In genomic region chr3:101660635-101661034, GRCm38 (mm10) we compare ENCODE assay signal across 16 mouse cellular contexts. TPM values are rescaled to one million over a fixed set of nuclear protein-coding genes. Genes with fewer than 3 reads are reported as not detected.
DNase-seq lines count a peak whose midpoint lies in the region; ATAC-seq and TF ChIP-seq lines count a peak whose summit lies in the region.
"Had no signal": no experiment of that assay in that cellular context is flagged by ENCODE, and none has a peak within 500 bp of the region (broad histone marks: within the 10 kb centered on the region; RNA-seq: fewer than 3 reads in every experiment).

No protein-coding gene starts in this region.

- no peak overlapping the region for H3K4me3 ChIP-seq in kidney, postnatal 0 days (replicated peaks; ENCODE audit: low read depth, low read length)
- no peak overlapping the region for H3K4me3 ChIP-seq in hindbrain, embryonic 11.5 days (ENCODE audit: low read depth, low read length)
- no peak overlapping the region for H3K4me3 ChIP-seq in midbrain, embryonic 11.5 days (ENCODE audit: low read depth, low read length)
- H3K4me3 ChIP-seq: embryonic facial prominence, embryonic 13.5 days; limb, embryonic 13.5 days; stomach, embryonic 15.5 days had no signal

- no peaks in the 10 kb centered on the region for H3K4me1 ChIP-seq in kidney, postnatal 0 days (replicated peaks; ENCODE audit: insufficient read depth, low read length)
- H3K4me1 ChIP-seq in hindbrain, embryonic 11.5 days (replicated peaks; ENCODE audit: control insufficient read depth, insufficient read depth, low read length): 0 out of 2 replicates have a peak, but pooled peaks cover 5% of the 10 kb centered on the region
- peaks cover 17% of the 10 kb centered on the region for H3K4me1 ChIP-seq in midbrain, embryonic 11.5 days (ENCODE audit: control insufficient read depth, insufficient read depth, low read length)
- H3K4me1 ChIP-seq: stomach, embryonic 15.5 days had no signal

- H3K36me3 ChIP-seq in kidney, postnatal 0 days (ENCODE audit: insufficient read depth, low read length): no peaks in the 10 kb centered on the region
- no peaks in the 10 kb centered on the region for H3K36me3 ChIP-seq in hindbrain, embryonic 11.5 days (ENCODE audit: control insufficient read depth, insufficient read depth, low read length)
- no peaks in the 10 kb centered on the region for H3K36me3 ChIP-seq in midbrain, embryonic 11.5 days (ENCODE audit: control insufficient read depth, insufficient read depth, low read length)
- H3K36me3 ChIP-seq: embryonic facial prominence, embryonic 13.5 days; G1E; limb, embryonic 13.5 days; stomach, embryonic 15.5 days had no signal

- H3K27me3 ChIP-seq in kidney, postnatal 0 days (ENCODE audit: insufficient read depth, low read length): no peaks in the 10 kb centered on the region
- H3K27me3 ChIP-seq in hindbrain, embryonic 11.5 days (ENCODE audit: control insufficient read depth, insufficient read depth, low read length): no peaks in the 10 kb centered on the region
- H3K27me3 ChIP-seq in midbrain, embryonic 11.5 days (ENCODE audit: control insufficient read depth, insufficient read depth, low read length): no peaks in the 10 kb centered on the region
- H3K27me3 ChIP-seq: embryonic facial prominence, embryonic 13.5 days; limb, embryonic 13.5 days; stomach, embryonic 15.5 days had no signal

- no peak overlapping the region for H3K9ac ChIP-seq in kidney, postnatal 0 days (ENCODE audit: low read depth, low read length)
- H3K9ac ChIP-seq in hindbrain, embryonic 11.5 days (ENCODE audit: low read depth, low read length): no peak overlapping the region
- no peak overlapping the region for H3K9ac ChIP-seq in midbrain, embryonic 11.5 days (ENCODE audit: low read length)
- H3K9ac ChIP-seq: embryonic facial prominence, embryonic 13.5 days; limb, embryonic 13.5 days; stomach, embryonic 15.5 days had no signal

- WGBS in kidney, postnatal 0 days: 25% methylated on average over 6 of the region's 6 CpGs
- 42% methylated on average over 6 of the region's 6 CpGs for WGBS in hindbrain, embryonic 11.5 days
- WGBS in midbrain, embryonic 11.5 days: 52% methylated on average over 6 of the region's 6 CpGs

- peak overlapping the region; percentile 54 for H3K27ac ChIP-seq in kidney, postnatal 0 days
- peak overlapping the region; percentile 47; the same call in 1 of the 2 replicates for H3K27ac ChIP-seq in hindbrain, embryonic 11.5 days (ENCODE audit: low read depth, low read length)
- no peak overlapping the region for H3K27ac ChIP-seq in midbrain, embryonic 11.5 days (ENCODE audit: low read depth, low read length)
- H3K27ac ChIP-seq: embryonic facial prominence, embryonic 13.5 days; limb, embryonic 13.5 days; stomach, embryonic 15.5 days had no signal

- H3K9me3 ChIP-seq in kidney, postnatal 0 days (replicated peaks; ENCODE audit: low read length): no peaks in the 10 kb centered on the region
- no peaks in the 10 kb centered on the region for H3K9me3 ChIP-seq in hindbrain, embryonic 11.5 days (ENCODE audit: control insufficient read depth, low read length)
- no peaks in the 10 kb centered on the region for H3K9me3 ChIP-seq in midbrain, embryonic 11.5 days (ENCODE audit: control insufficient read depth, low read length)
- H3K9me3 ChIP-seq: embryonic facial prominence, embryonic 13.5 days; G1E; limb, embryonic 13.5 days; stomach, embryonic 15.5 days had no signal

- DNase-seq in kidney, postnatal 0 days (ENCODE audit: low spot score): peak; percentile 52
- no peak for DNase-seq in kidney, postnatal 14 days
- peak; percentile 14 for DNase-seq in hindbrain, embryonic 11.5 days (ENCODE audit: low spot score)
- no peak for DNase-seq in midbrain, embryonic 11.5 days (ENCODE audit: low spot score, missing footprints)
- peak; percentile 31 for DNase-seq in retina, embryonic 14.5 days (ENCODE audit: low spot score)
- no peak for DNase-seq in right cerebral cortex, postnatal 14 days
- no peak for DNase-seq in kidney, postnatal 36 days
- no peak for DNase-seq in layer of hippocampus, adult 9-10 months (ENCODE audit: low spot score)
- DNase-seq: cerebellum, adult 9-10 months; kidney, adult 18-20 months; right cerebral cortex, postnatal 4 days; thymus, postnatal 4 days had no signal

- H3K4me2 ChIP-seq in kidney, postnatal 0 days (ENCODE audit: low read length): no peak overlapping the region
- H3K4me2 ChIP-seq in hindbrain, embryonic 11.5 days (replicated peaks; ENCODE audit: low read depth, low read length): no peak overlapping the region
- no peak overlapping the region for H3K4me2 ChIP-seq in midbrain, embryonic 11.5 days
- H3K4me2 ChIP-seq: embryonic facial prominence, embryonic 13.5 days; limb, embryonic 13.5 days; stomach, embryonic 15.5 days had no signal

- TF ChIP-seq CTCF in kidney, postnatal 0 days (IDR thresholded peaks at IDR 0.05; ENCODE audit: low read depth): no peak

- peak; percentile 9; the same call in 1 of the 2 replicates for ATAC-seq in kidney, postnatal 0 days (replicated peaks; ENCODE audit: low FRiP score, low read depth)
- no peak for ATAC-seq in hindbrain, embryonic 11.5 days (ENCODE audit: low FRiP score)
- peak; percentile 28; the same call in 1 of the 2 replicates for ATAC-seq in midbrain, embryonic 11.5 days (ENCODE audit: low FRiP score)

RNA-seq across cellular contexts. Expression of gene Atp1a1, which starts 56.2 kb away (rescaled TPM):
- 731 and 809 TPM in 2 replicates for polyA plus RNA-seq in kidney, postnatal 0 days (2015; fragmentation: Nextera tagmentation; extraction: Ambion mirVana)
- 89.9 and 93.0 TPM in 2 replicates for polyA plus RNA-seq in hindbrain, embryonic 11.5 days (2014; fragmentation: Nextera tagmentation; extraction: Ambion mirVana)
- polyA plus RNA-seq in midbrain, embryonic 11.5 days (2014; fragmentation: Nextera tagmentation; extraction: Ambion mirVana): 81.3 and 87.0 TPM in 2 replicates

Comparison
In these comparisons a context has a peak if more than half of its experiments do, and no peak if none do; other contexts are left out.
1. DNase-seq: peak in kidney, postnatal 0 days (single experiment), hindbrain, embryonic 11.5 days (single experiment) and retina, embryonic 14.5 days (single experiment); none in kidney, postnatal 14 days (single experiment), midbrain, embryonic 11.5 days (single experiment), right cerebral cortex, postnatal 14 days (single experiment), kidney, postnatal 36 days (0 of 2) and layer of hippocampus, adult 9-10 months (single experiment).